Mouse (Mus musculus) embryonic facial prominence, embryonic 10.5 days (tissue): ENCODE results near the gene Slc36a2. TPM values are rescaled to one million over a fixed set of nuclear protein-coding genes. Genes with fewer than 3 reads are reported as not detected.

Experiments
- DNase-seq: peaks from one replicate; pipeline ENCODE4 v3.0.0-alpha.2; 2017; ENCODE audit warnings: low spot score
- H3K27ac ChIP-seq: fragments of 300-500 bp; sonication (generic); replicated peaks from 2 replicates; pipeline ENCODE4 v1.5.1; 2016; ENCODE audit warnings: mild to moderate bottlenecking
- H3K27me3 ChIP-seq: fragments of 300-500 bp; sonication (generic); replicated peaks from 2 replicates; pipeline ENCODE4 v1.6.1; 2016; ENCODE audit warnings: low read depth, mild to moderate bottlenecking; ENCODE audit not compliant: poor library complexity, severe bottlenecking
- H3K36me3 ChIP-seq: fragments of 300-500 bp; sonication (generic); replicated peaks from 2 replicates; pipeline ENCODE4 v1.6.1; 2016; ENCODE audit warnings: mild to moderate bottlenecking, moderate library complexity
- H3K4me1 ChIP-seq: fragments of 300-500 bp; sonication (generic); 2 replicates; pipeline ENCODE4 v1.6.1; 2016
- H3K4me3 ChIP-seq: fragments of 300-500 bp; sonication (generic); 2 replicates; pipeline ENCODE4 v1.5.1; 2016; ENCODE audit warnings: mild to moderate bottlenecking, moderate library complexity
- H3K9me3 ChIP-seq: fragments of 300-500 bp; sonication (generic); 2 replicates; pipeline ENCODE4 v1.6.1; 2016; ENCODE audit warnings: mild to moderate bottlenecking
- WGBS: fragments of 180-500 bp; shearing (Covaris S2); methylation state at CpG from one replicate; pipeline ENCODE4 v1.1.7; 2016; 5-methylcytosine and 5-hydroxymethylcytosine counted together
- polyA plus RNA-seq: library from polyadenylated mRNA; unstranded; fragments of >200 nt; fragmentation: Nextera tagmentation; extraction: Ambion mirVana; gene quantifications from 2 replicates; pipeline ENCODE4 v1.2.1, GENCODE M21; 2016

The Slc36a2 gene
- 0.50 and 0.96 TPM in 2 replicates for polyA plus RNA-seq

- no peak within 1 kb of the TSS for H3K4me3 ChIP-seq
- peaks cover 20% of the 10 kb centered on the region for H3K4me1 ChIP-seq
- no peaks in the 10 kb centered on the region for H3K36me3 ChIP-seq
- 0 out of 2 replicates have a peak, but pooled peaks cover 6% of the 10 kb centered on the region for H3K27me3 ChIP-seq
- DNase-seq: no peak
- H3K27ac ChIP-seq: no peak within 1 kb of the TSS
- WGBS: 23% methylated on average over 10 of the region's 10 CpGs
- no peaks in the 10 kb centered on the region for H3K9me3 ChIP-seq
Observed at GRCm38 (mm10) chr11:55184733-55185291, at the start of gene Slc36a2. TSS of gene Slc36a2 (minus strand) at chr11:55185077.

- WGBS: 90% methylated on average over 7 of the region's 7 CpGs
Observed at GRCm38 (mm10) chr11:55234288-55234687, 49.4 kb upstream of the Slc36a2 start.

GRCm38 (mm10) chr11:55231034-55231433 lies 46.2 kb upstream of the Slc36a2 start:
- Histone ChIP-seq H3K9me3 (no peaks in the 10 kb centered on the region), H3K4me3 (no peak overlapping the region), H3K4me1 (0 out of 2 replicates have a peak, but pooled peaks cover 5% of the 10 kb centered on the region), H3K36me3 (peaks cover 27% of the 10 kb centered on the region), H3K27me3 (no peaks in the 10 kb centered on the region), H3K27ac (no peak overlapping the region)
- no peak for DNase-seq
- 93% methylated on average over 6 of the region's 6 CpGs for WGBS

More at GRCm38 (mm10) chr11:55234288-55234687, 49.4 kb upstream of the Slc36a2 start:
- Histone ChIP-seq H3K27me3 (no peaks in the 10 kb centered on the region), H3K4me1 (0 out of 2 replicates have a peak, but pooled peaks cover 5% of the 10 kb centered on the region), H3K36me3 (peaks cover 11% of the 10 kb centered on the region; the same call in 1 of the 2 replicates), H3K9me3 (no peaks in the 10 kb centered on the region), H3K4me3 (no peak overlapping the region), H3K27ac (no peak overlapping the region)
- DNase-seq: no peak

GRCm38 (mm10) chr11:55221306-55221705 lies 36.4 kb upstream of the Slc36a2 start:
- H3K27ac ChIP-seq: no peak overlapping the region
- no peaks in the 10 kb centered on the region for H3K4me1 ChIP-seq
- no peak for DNase-seq
- H3K9me3 ChIP-seq: no peaks in the 10 kb centered on the region
- peaks cover 65% of the 10 kb centered on the region for H3K36me3 ChIP-seq
- H3K4me3 ChIP-seq: no peak overlapping the region
- H3K27me3 ChIP-seq: no peaks in the 10 kb centered on the region
- 88% methylated on average over 7 of the region's 7 CpGs for WGBS

DNA sequence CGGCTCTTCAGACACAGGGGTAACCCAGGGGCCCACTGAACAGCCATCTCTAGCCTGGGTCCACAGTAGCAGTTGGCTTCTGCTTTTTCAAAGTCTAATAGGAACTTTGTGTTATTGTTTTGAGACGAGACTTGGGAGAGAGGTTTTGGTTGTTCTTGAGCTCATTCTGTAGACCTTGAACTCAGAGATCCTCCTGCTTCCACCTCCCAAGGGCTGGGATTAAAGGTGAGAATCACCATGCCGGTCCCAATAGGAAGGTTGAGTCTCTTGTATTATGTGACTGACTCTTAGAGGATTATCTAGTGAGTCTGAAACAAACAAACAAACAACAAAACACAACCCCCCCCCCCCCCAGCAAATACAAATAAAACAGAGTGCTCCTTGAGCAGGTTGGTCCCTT lies 33.6 kb upstream of the Slc36a2 start:
- Histone ChIP-seq H3K27me3 (no peaks in the 10 kb centered on the region), H3K27ac (no peak overlapping the region), H3K4me3 (no peak overlapping the region), H3K4me1 (no peaks in the 10 kb centered on the region), H3K36me3 (peaks cover 41% of the 10 kb centered on the region), H3K9me3 (no peaks in the 10 kb centered on the region)
- WGBS: 84% methylated on average over 3 of the region's 3 CpGs
- DNase-seq: no peak

DNA sequence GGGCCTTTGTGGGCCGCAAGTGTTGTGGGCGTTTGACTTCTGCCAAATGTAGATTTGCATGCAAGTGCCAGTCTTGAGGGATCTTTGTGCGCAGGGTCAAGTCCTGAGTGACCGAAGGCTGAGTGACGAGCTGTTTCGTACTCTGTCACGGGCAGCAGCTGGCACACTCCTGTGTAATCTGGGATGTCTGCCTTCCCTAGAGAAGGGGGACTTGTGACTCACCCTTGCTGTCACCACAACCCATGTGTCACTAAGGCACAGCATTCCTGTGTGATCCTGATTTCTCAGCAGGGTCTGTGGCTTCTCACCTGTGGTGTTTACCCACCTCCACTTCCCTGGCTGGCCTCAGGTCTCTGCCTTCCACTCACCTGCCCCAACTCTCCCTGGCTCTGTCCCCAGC lies 33.0 kb upstream of the Slc36a2 start:
- Histone ChIP-seq H3K27me3 (no peaks in the 10 kb centered on the region), H3K27ac (no peak overlapping the region), H3K4me1 (no peaks in the 10 kb centered on the region), H3K36me3 (peaks cover 39% of the 10 kb centered on the region), H3K9me3 (no peaks in the 10 kb centered on the region), H3K4me3 (no peak overlapping the region)
- no peak for DNase-seq
- 97% methylated on average over 7 of the region's 7 CpGs for WGBS

- WGBS: 84% methylated on average over 4 of the region's 4 CpGs
- Histone ChIP-seq H3K9me3 (no peaks in the 10 kb centered on the region), H3K4me3 (no peak overlapping the region), H3K4me1 (no peaks in the 10 kb centered on the region), H3K27me3 (no peaks in the 10 kb centered on the region), H3K36me3 (peaks cover 37% of the 10 kb centered on the region), H3K27ac (no peak overlapping the region)
- DNase-seq: no peak
Observed at GRCm38 (mm10) chr11:55217418-55217817, 32.5 kb upstream of the Slc36a2 start.

DNA sequence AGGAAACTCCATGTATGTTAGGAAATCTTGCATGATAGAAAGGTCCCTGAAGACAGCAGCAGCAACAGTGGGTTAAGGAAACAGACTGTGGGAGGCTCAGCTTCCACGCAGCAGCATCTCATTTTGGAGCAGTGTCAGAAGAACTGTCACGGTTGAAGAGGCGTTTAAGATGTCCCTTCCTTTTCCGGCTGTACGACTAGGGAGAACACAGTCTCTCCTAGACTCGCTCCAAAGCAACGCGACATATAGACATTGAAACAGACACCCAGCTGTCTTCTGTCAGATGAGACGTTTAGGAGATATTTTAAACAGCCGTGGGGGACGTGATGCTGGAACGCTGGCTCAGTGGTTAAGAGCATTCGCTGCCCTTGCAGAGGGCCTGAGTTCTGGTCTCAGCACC lies 32.0 kb upstream of the Slc36a2 start:
- Histone ChIP-seq H3K4me1 (no peaks in the 10 kb centered on the region; the same call in 1 of the 2 replicates), H3K9me3 (no peaks in the 10 kb centered on the region), H3K4me3 (no peak overlapping the region), H3K27me3 (no peaks in the 10 kb centered on the region), H3K27ac (no peak overlapping the region), H3K36me3 (peaks cover 31% of the 10 kb centered on the region)
- DNase-seq: no peak
- WGBS: 90% methylated on average over 13 of the region's 13 CpGs

GRCm38 (mm10) chr11:55216061-55216460 lies 31.2 kb upstream of the Slc36a2 start:
- H3K27ac ChIP-seq: no peak overlapping the region
- no peak for DNase-seq
- WGBS: 66% methylated on average over 4 of the region's 4 CpGs
- peaks cover 25% of the 10 kb centered on the region for H3K36me3 ChIP-seq
- no peaks in the 10 kb centered on the region for H3K9me3 ChIP-seq
- H3K4me1 ChIP-seq: peaks cover 4% of the 10 kb centered on the region
- no peaks in the 10 kb centered on the region for H3K27me3 ChIP-seq
- H3K4me3 ChIP-seq: no peak overlapping the region

DNA sequence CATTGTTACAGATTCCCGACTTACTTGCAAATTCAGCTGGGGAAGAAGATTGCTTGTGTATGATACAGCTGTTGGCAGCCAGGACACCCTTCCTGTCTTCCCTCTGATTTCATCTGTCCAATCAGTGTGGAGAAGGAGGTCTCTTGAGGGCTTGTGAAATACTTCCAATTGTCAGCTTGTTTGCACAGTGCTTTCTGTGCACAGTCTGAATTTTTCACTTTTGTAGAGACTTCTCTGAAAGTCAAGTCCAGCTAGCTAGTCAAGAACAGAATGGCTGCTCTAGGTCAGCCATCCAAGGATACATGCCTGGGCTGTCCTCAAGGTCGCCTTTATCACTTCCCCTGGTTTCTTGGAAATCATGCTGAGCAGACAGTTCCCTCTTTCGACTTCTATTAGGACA lies 30.1 kb upstream of the Slc36a2 start:
- 90% methylated on average over 3 of the region's 3 CpGs for WGBS
- H3K4me3 ChIP-seq: no peak overlapping the region

DNA sequence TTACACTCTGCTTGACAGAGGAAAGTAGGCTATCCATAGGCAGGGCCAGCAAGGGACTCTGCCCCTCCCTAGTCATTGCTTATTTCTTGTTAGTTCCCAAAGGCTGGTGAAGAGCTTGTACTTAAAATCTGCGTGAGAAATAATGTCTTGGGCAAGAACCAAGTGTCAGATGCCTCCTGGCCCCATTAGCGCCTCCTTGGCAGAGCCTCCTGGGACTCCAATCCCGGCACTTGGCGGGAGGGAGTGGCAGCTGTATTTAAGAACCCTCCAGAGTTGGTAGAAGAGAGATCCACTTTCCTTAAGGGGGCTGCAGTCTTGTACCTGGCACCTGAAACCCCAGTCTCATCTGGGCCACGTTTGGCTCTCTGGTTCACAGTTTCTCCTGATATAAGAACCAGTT lies 29.3 kb upstream of the Slc36a2 start:
- H3K4me1 ChIP-seq: peaks cover 23% of the 10 kb centered on the region
- no peaks in the 10 kb centered on the region for H3K27me3 ChIP-seq
- H3K27ac ChIP-seq: no peak overlapping the region
- H3K36me3 ChIP-seq: peaks cover 8% of the 10 kb centered on the region
- 82% methylated on average over 5 of the region's 5 CpGs for WGBS
- H3K4me3 ChIP-seq: no peak overlapping the region
- no peaks in the 10 kb centered on the region for H3K9me3 ChIP-seq
- no peak for DNase-seq

More for the DNA sequence above, 30.1 kb upstream of the Slc36a2 start:
- H3K4me1 ChIP-seq: peaks cover 15% of the 10 kb centered on the region
- no peaks in the 10 kb centered on the region for H3K9me3 ChIP-seq
- no peaks in the 10 kb centered on the region for H3K27me3 ChIP-seq
- no peak overlapping the region for H3K27ac ChIP-seq
- peaks cover 16% of the 10 kb centered on the region for H3K36me3 ChIP-seq
- DNase-seq: no peak

GRCm38 (mm10) chr11:55213518-55213917 lies 28.6 kb upstream of the Slc36a2 start:
- Histone ChIP-seq H3K27ac (no peak overlapping the region), H3K36me3 (peaks cover 3% of the 10 kb centered on the region; the same call in 1 of the 2 replicates), H3K27me3 (no peaks in the 10 kb centered on the region), H3K4me1 (peaks cover 30% of the 10 kb centered on the region), H3K4me3 (no peak overlapping the region), H3K9me3 (no peaks in the 10 kb centered on the region)
- 94% methylated on average over 4 of the region's 4 CpGs for WGBS
- no peak for DNase-seq

DNA sequence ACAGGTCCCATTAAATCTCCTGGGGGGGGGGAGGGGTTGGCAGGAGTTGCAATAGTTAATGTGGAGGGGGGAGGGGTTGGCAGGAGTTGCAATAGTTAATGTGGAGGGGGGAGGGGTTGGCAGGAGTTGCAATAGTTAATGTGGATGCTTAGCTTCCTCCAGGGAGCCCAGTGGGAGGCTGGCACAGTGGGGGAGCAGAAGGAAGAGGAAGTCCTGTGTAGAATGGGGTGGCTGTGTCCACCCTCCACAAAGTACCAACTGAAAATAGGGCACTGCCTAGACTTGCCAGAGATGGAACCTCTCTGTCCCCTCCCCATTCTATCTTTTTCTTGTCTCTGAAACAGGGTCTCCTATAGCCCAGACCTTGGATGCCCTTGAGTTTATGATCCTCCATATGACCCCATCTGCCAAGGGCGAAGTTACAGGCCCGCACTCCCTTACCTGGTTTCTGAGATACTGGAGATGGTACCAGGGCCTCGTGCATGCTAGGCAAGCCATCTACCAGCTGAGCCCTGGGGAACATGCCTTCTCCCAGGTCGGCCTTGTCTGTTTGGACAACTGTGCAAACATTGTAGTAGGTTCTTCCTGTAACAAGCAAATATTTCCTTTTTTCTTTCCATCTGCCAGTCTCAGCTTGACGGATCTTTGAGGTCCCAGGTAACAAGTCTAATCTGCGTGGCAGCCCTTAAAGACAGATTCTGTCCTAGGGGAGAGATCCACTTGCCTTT lies 24.9 kb upstream of the Slc36a2 start:
- H3K27ac ChIP-seq: no peak overlapping the region
- 0 out of 2 replicates have a peak, but pooled peaks cover 10% of the 10 kb centered on the region for H3K27me3 ChIP-seq

More for the DNA sequence above, 24.9 kb upstream of the Slc36a2 start:
- no peaks in the 10 kb centered on the region for H3K9me3 ChIP-seq
- H3K36me3 ChIP-seq: peaks cover 3% of the 10 kb centered on the region; the same call in 1 of the 2 replicates
- H3K4me1 ChIP-seq: peaks cover 39% of the 10 kb centered on the region
- WGBS: 74% methylated on average over 6 of the region's 6 CpGs
- no peak overlapping the region for H3K4me3 ChIP-seq
- no peak for DNase-seq
